Mouse (Mus musculus): ENCODE data around the gene Ush2a. TPM values are rescaled to one million over a fixed set of nuclear protein-coding genes. Genes with fewer than 3 reads are reported as not detected.
A peak's percentile ranks its signal among the peaks of the same experiment; 100 is the strongest.

Ush2a gene
- total RNA-seq, 2 experiments from 2014 or later = not detected

- ATAC-seq (replicated peaks; ENCODE audit: low FRiP score, poor library complexity, severe bottlenecking) = no peak
Observed at GRCm38 (mm10) chr1:188952501-188952900, 690.7 kb downstream of the Ush2a start.

- peak; percentile 96 for ATAC-seq (replicated peaks; ENCODE audit: low FRiP score, poor library complexity, severe bottlenecking)
Observed at GRCm38 (mm10) chr1:188973078-188973477, 711.3 kb downstream of the Ush2a start.

DNA sequence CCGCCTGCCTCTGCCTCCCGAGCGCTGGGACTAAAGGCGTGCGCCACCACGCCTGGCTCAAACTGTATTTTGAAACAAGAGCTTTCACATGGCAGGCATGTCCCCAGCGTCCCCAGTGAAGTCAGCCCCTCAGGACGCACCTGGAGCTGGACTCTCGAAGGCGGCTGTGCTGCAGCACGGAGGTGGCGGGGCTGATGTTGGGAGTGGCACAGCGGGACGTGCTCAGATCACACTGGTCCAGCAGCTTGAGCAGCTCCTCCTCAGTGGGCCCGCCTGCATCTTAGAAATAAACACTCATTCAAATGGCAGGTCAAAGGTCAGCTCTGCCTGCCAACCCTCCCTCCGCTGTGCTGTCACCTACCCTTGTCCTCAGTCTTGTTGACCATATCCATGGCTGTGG lies 712.1 kb downstream of the Ush2a start:
- ATAC-seq (replicated peaks; ENCODE audit: low FRiP score, poor library complexity, severe bottlenecking) = no peak

DNA sequence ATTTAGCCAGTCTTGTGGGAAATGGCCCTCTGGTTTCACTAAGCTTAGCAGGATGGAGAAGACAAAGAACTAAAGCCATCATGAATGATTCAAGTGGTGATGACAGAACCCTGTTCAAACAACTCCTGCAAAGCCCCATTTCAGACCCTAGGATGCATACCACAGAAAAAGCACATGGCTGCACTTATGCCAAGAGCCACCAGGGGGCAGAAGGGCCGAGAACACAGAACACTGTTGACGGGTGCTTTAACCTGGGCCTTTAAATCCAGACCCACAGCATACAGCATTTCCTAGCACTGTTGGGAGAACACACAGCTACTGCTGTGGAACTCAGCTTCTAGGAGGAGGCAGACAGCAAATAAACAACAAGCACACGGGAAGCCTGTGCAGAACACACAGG lies 718.2 kb downstream of the Ush2a start:
- ATAC-seq (replicated peaks; ENCODE audit: low FRiP score, poor library complexity, severe bottlenecking) = peak; percentile 82

DNA sequence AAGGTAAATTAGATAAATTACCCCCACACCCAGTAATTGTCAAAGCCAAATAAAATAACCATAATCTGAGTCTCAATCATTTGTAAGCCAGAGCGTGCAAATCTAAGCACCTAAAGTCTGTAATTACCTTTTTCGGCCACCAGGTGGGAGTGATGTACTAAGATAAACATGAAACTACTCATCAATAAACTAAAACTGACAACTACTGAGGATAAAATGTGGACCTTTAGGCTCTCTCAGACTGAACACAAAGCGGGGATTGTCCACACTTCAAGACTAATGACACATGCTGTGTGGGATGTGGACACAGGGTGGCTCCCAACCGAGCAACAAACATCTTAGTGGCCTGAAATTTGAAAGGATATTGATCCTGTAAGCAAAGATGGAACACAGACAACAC lies 731.4 kb downstream of the Ush2a start:
- ATAC-seq (replicated peaks; ENCODE audit: low FRiP score, poor library complexity, severe bottlenecking) = peak; percentile 69

GRCm38 (mm10) chr1:188997921-188998320 lies 736.1 kb downstream of the Ush2a start:
- ATAC-seq (replicated peaks; ENCODE audit: low FRiP score, poor library complexity, severe bottlenecking) = no peak

GRCm38 (mm10) chr1:188999981-189000380 lies 738.2 kb downstream of the Ush2a start:
- no peak for ATAC-seq (replicated peaks; ENCODE audit: low FRiP score, poor library complexity, severe bottlenecking)

DNA sequence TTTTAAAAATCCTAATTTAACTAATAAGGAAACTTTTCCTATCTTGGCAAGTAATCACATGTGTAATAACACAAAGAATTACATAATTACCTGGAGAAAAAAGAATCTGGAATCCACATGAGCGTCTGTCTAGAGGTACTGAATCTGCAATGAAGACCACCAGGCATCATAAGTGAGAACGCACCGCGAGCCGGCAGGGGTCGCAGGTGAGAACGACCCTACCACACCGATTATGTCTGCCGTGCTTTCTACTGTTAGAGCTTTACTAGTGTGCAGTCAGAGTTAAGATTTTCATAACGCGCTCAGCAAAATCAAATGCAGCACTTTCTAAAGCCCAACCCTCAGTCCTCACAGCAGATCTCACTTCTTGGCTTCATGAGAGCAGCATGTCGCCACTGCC lies 740.0 kb downstream of the Ush2a start:
- no peak for ATAC-seq (replicated peaks; ENCODE audit: low FRiP score, poor library complexity, severe bottlenecking)

DNA sequence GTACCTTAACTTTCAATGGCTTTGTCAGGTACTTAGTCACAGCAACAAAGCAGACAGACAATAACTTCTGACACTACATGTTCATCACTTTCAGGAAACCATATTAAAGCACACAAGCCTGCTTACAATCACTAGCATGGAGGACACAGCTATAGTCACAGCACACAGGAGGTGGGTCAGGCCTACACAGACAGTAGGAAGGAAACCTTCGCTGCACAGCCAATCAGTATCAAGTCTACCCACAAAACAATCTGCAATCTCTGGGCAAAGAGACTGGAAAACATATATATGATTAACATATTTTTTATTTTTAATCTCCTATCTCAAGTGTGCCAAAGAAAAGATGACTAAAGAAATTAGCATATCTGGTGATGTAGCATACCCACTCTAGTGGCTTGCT lies 743.0 kb downstream of the Ush2a start:
- ATAC-seq (replicated peaks; ENCODE audit: low FRiP score, poor library complexity, severe bottlenecking) = no peak

- ATAC-seq (replicated peaks; ENCODE audit: low FRiP score, poor library complexity, severe bottlenecking) = no peak
Observed at GRCm38 (mm10) chr1:189006267-189006666, 744.4 kb downstream of the Ush2a start.

- ATAC-seq (replicated peaks; ENCODE audit: low FRiP score, poor library complexity, severe bottlenecking) = 0 out of 2 replicates have a peak, but pooled peaks have one; percentile 7
Observed at GRCm38 (mm10) chr1:189006826-189007225, 745.0 kb downstream of the Ush2a start.

DNA sequence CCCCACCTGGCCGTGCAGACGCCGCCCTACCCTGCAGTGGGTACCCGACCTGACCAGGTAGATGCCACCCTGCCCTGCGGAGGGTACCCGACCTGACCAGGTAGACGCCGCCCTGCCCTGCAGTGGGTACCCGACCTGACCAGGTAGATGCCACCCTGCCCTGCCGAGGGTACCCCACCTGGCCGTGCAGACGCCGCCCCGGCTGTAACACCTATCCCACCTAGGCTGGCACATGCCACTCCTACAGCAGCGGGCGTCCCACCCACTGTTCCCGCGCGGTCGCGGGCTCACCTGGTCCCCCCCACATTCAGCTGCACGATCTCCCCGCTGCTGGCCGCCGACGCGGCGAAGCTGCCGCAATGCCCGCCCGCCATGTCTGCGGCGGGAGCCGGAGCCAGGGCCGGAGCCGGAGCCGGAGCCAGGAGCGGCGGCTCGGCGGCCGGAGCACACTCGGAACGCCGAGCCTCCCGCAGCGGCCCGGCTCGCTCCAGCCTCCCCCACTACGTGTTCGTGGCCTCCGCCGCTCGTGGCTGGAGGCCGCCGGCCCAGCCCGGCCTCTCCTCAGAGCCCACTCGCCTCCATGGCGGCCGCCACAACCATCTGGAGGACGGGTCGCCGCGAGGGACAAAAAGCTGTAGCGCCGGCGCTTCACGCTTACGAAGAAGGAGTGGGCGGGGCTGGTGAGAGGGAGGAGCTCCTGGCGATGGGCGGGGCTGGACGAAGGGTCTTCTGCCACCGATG lies 745.6 kb downstream of the Ush2a start, which contains the start of gene Kctd3:
Gene Kctd3 (minus strand): TSS at position 603 of the 741 bp plus-strand sequence.
- peak; percentile 90 for ATAC-seq (replicated peaks; ENCODE audit: low FRiP score, poor library complexity, severe bottlenecking)

GRCm38 (mm10) chr1:189007980-189008324 lies 746.1 kb downstream of the Ush2a start:
- ATAC-seq (replicated peaks; ENCODE audit: low FRiP score, poor library complexity, severe bottlenecking) = no peak; the same call in 1 of the 2 replicates

DNA sequence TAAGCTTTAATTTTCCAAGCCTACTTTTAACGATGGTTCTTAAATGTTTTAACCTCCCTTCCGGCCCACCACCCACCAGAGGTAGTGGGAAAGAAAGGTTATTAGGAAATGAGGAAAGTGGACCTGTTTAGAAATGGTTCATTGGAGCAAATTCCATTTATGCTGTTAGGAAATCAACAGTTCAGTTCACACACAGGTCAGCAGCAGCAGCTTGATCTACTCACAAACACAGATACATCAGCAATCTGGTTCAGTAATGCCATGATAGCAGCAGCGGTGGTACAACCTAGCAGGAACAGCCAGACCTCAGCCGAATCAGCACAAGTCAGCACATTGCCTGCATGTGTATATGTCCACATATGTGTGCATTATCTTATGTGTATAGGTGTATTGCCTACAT lies 748.8 kb downstream of the Ush2a start:
- no peak for ATAC-seq (replicated peaks; ENCODE audit: low FRiP score, poor library complexity, severe bottlenecking)

DNA sequence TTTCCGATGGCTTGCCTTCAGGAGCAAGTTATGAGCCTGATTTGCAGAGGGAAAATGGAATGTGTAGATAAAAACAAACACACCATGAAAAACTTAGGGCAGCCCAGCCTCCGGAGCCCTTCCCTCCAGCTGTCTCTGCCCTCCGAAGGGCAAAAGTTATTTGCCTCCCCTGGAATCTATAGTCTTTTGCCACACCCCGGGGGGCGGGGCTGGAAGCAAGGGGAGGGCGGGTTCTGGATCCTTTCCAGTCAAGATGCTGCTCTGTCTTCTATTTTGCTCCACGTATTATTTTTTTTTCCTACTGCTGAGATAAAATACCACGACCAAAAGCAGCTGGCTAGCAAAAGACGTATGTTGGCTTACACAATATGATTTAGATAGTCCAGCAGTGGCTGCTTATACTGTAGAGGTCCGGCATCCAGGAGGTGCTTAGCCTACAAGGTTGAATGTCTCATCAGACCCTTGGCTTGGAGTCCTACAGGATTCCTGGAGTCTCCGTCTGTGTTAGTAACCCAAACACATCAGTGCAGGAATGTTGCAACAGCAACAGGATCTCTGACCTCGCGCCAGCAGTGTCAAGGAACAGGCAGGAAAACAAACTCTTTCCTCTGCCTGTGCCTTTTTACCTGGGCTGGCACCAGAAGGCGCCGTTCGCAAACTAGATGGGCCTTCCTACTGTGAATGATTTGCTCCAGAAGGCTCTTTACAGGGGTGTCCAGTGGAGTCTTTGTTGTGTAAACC lies 751.2 kb downstream of the Ush2a start:
- peak; percentile 66 for ATAC-seq (replicated peaks; ENCODE audit: low FRiP score, poor library complexity, severe bottlenecking)

DNA sequence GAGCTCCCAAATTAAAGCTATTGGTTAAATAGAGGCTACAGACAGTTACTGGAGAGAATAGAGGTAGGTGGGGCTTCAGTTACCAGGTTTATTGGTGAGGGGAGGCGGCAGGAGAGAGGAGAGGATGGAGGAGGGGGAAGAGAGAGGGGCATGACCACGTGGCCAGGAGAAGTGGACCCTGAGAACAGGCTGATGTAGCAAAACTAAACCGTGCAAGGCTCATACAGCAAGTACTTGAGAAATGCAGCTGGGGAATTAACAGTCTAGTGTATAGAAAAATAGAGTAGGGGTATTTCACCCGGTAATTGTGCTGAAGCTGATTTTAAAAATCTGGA lies 751.7 kb downstream of the Ush2a start:
- no peak for ATAC-seq (replicated peaks; ENCODE audit: low FRiP score, poor library complexity, severe bottlenecking)

Measured in erythroid progenitor cell, adult 5-6 weeks (primary cell).